Mouse (Mus musculus): ENCODE data around the gene Pstpip1. TPM values are rescaled to one million over a fixed set of nuclear protein-coding genes. Genes with fewer than 3 reads are reported as not detected.

Pstpip1 gene
- polyA plus RNA-seq, 1 experiment from 2014 or later, result 0.96 TPM

DNA sequence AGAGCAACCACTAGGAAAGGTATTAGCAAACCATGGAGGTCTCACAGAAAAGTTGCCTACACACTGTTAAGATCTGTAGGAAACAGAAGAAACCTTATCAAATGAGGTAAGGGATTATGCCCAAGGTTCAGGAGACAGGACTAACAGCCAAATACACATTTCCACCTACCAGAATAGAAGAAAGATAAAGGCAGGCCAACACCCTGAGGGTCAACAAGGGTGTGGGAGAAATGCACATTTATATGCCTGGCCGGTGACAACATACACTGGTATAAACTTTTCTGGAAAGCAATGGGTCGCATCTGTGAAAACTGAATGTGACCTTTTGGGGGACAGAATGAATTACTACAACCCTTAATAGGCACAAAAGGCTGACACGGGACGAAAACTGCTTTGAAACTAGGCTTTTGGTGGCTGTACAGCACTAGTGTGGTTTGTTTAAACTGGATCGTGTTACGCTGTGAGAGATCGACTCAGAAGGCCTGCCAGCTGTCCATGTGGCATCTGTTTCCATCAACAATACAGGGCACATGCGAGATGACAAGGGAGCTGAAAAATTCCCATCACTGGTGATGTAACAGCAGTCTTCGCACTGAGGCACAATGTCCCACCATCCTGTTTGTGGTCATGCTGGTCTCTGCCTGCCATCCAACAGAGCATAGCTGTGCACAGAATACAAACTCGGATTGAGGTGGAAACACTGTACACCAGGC lies 42.2 kb downstream of the Pstpip1 start:
- Histone ChIP-seq H3K27ac (no peak overlapping the region), H3K36me3 (peaks cover 99% of the 10 kb centered on the region), H3K4me1 (replicated peaks) (no peaks in the 10 kb centered on the region; the same call in 1 of the 2 replicates), H3K9ac (replicated peaks) (no peak overlapping the region), H3K27me3 (no peaks in the 10 kb centered on the region), H3K9me3 (no peaks in the 10 kb centered on the region), H3K4me2 (replicated peaks) (no peak overlapping the region), H3K4me3 (replicated peaks) (no peak overlapping the region)
- WGBS, result 84% methylated on average over 10 of the region's 10 CpGs
- no peak for ATAC-seq

DNA sequence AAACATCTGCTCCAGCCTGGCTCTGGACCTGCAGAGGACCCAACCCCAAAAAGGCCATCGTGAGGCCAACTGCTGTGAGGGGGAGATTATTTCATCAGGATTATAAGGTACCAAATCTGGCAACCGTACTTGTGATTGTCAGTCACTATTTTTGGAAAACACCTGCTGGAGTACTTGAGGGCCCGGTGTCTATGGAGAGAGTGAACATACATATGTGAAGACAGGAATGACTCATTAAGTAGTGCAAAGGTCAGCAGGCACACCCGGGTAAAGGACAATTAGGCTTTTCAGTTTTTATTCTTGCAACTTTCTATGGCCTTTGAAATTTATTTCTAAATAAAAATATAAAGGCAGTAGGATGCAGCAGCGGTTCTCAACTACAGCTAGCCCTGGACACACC lies 44.2 kb downstream of the Pstpip1 start:
- Histone ChIP-seq H3K4me2 (replicated peaks) (no peak overlapping the region), H3K36me3 (peaks cover 87% of the 10 kb centered on the region), H3K9me3 (no peaks in the 10 kb centered on the region), H3K27me3 (no peaks in the 10 kb centered on the region), H3K27ac (no peak overlapping the region), H3K4me3 (replicated peaks) (no peak overlapping the region), H3K4me1 (replicated peaks) (no peaks in the 10 kb centered on the region), H3K9ac (replicated peaks) (no peak overlapping the region)
- 92% methylated on average over 5 of the region's 5 CpGs for WGBS
- no peak for ATAC-seq

- no peak overlapping the region for H3K9ac ChIP-seq (replicated peaks)
- H3K36me3 ChIP-seq, result peaks cover 83% of the 10 kb centered on the region
- H3K27ac ChIP-seq, result no peak overlapping the region
- no peak overlapping the region for H3K4me2 ChIP-seq (replicated peaks)
- 97% methylated on average over 4 of the region's 4 CpGs for WGBS
- H3K4me3 ChIP-seq (replicated peaks), result no peak overlapping the region
- ATAC-seq, result no peak
- no peaks in the 10 kb centered on the region for H3K9me3 ChIP-seq
- no peaks in the 10 kb centered on the region for H3K4me1 ChIP-seq (replicated peaks)
- no peaks in the 10 kb centered on the region for H3K27me3 ChIP-seq
These were observed 44.9 kb downstream of the Pstpip1 start for GRCm38 (mm10) chr9:56134614-56135013.

DNA sequence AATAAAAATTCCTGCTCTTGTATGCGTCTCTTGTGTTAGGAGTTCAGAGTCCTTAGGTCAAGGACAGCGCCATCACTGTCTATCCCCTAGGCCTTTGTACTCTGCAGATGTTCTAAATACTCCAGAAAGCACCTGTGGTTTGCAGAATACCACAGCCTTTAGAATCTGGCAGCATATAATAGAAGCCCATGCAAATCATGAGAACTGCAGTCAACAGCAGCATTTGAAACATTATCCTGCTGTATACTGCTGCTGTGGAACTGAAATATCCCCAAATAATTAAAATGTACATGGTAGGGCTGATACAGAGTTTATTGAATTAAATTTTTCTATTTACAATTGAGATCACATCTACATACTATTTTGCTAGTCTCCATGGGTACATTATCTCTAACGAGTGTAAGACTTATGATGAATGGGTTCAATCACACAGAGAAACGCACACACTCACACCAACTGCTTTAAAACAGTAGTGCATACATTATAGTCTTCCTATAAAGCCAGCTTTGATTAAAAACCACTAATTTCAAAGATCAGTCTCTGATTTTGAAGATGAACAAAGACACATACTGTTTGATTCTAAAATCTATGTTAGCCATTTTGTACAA lies 45.9 kb downstream of the Pstpip1 start:
- H3K4me2 ChIP-seq (replicated peaks), result no peak overlapping the region
- H3K4me1 ChIP-seq (replicated peaks), result no peaks in the 10 kb centered on the region
- WGBS, result 90% methylated on average over 4 of the region's 4 CpGs
- H3K27me3 ChIP-seq, result no peaks in the 10 kb centered on the region
- no peak overlapping the region for H3K4me3 ChIP-seq (replicated peaks)
- no peaks in the 10 kb centered on the region for H3K9me3 ChIP-seq
- H3K36me3 ChIP-seq, result peaks cover 78% of the 10 kb centered on the region
- ATAC-seq, result no peak
- no peak overlapping the region for H3K27ac ChIP-seq
- no peak overlapping the region for H3K9ac ChIP-seq (replicated peaks)

- WGBS, result 85% methylated on average over 9 of the region's 9 CpGs
- Histone ChIP-seq H3K4me1 (replicated peaks) (no peaks in the 10 kb centered on the region), H3K4me3 (replicated peaks) (no peak overlapping the region), H3K27me3 (no peaks in the 10 kb centered on the region), H3K36me3 (peaks cover 67% of the 10 kb centered on the region), H3K4me2 (replicated peaks) (no peak overlapping the region), H3K27ac (no peak overlapping the region), H3K9ac (replicated peaks) (no peak overlapping the region), H3K9me3 (no peaks in the 10 kb centered on the region)
- ATAC-seq, result no peak
These were observed 52.0 kb downstream of the Pstpip1 start for GRCm38 (mm10) chr9:56141776-56142175.

GRCm38 (mm10) chr9:56144366-56145003 lies 54.7 kb downstream of the Pstpip1 start:
- Histone ChIP-seq H3K27me3 (no peaks in the 10 kb centered on the region), H3K36me3 (peaks cover 62% of the 10 kb centered on the region), H3K9me3 (no peaks in the 10 kb centered on the region), H3K4me3 (replicated peaks) (no peak overlapping the region), H3K9ac (replicated peaks) (no peak overlapping the region), H3K27ac (no peak overlapping the region), H3K4me2 (replicated peaks) (no peak overlapping the region), H3K4me1 (replicated peaks) (0 out of 2 replicates have a peak, but pooled peaks cover 5% of the 10 kb centered on the region)
- 96% methylated on average over 7 of the region's 7 CpGs for WGBS
- ATAC-seq, result no peak

DNA sequence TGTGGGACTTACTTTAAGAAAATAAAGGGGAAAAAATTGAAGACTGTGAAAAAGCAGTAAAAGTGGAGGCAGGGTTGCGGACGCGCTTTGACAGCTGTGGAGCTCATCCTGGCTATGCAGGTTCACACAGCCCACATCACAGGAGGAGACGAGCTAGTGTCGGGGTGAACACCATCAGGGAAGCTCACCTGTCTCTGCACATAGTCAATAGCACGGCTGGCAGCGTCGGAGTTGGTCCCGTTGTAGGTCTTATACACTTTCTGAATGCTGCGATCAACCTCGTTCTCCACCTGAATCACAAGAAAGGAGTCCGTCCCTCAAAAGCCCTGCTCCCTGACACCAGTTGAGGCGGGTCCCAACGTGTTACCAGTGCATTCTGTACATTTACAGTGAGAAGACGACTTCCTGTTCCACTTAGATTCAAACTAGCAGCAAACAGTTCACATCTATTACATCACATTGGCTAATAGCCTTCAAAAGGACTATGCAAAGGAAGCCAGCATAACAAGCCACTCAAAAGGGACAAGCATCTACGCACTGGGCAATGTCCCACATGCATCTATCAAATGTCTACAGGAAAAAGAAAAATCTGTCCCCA lies 56.7 kb downstream of the Pstpip1 start:
- Histone ChIP-seq H3K27ac (no peak overlapping the region), H3K4me1 (replicated peaks) (0 out of 2 replicates have a peak, but pooled peaks cover 5% of the 10 kb centered on the region), H3K4me3 (replicated peaks) (no peak overlapping the region), H3K9ac (replicated peaks) (no peak overlapping the region), H3K27me3 (no peaks in the 10 kb centered on the region), H3K9me3 (no peaks in the 10 kb centered on the region), H3K36me3 (peaks cover 53% of the 10 kb centered on the region), H3K4me2 (replicated peaks) (no peak overlapping the region)
- WGBS, result 97% methylated on average over 16 of the region's 16 CpGs
- no peak for ATAC-seq

DNA sequence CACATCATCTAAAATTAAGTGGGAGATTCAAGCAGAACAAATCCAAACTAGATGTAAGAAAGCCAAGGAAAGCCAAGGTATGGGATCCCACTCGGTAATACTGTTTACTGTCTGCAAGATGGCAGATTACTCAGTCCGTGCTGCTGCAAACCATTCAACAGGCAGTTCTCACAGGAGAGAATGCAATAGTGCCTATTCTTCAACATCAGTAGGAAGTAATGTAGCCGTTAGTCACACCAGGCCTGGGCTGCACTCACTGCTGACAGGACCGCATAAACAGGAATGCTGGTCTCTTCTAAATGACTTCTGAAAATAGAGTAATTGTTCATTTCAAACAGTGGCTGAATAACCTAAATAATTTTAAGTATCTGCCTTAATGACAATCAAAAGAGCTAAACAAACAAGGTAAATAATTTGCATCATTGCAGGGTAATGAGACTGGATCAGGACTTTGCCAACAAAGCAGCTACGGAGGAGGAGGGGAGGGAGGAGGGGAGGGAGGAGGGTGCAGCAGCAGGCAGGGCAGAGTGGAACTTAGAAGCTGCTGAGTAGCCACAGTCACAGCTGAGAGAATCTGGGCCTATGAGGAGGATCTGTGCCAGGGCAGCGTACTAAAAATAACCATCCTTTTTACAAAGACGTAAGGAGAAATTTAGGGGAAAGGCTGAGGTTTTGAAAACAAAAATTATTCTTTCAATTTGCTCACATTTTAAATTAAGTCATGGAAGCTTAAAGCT lies 62.2 kb downstream of the Pstpip1 start:
- 59% methylated on average over 7 of the region's 7 CpGs for WGBS
- peak overlapping the region; percentile 44; the same call in 1 of the 2 replicates for H3K27ac ChIP-seq
- no peak overlapping the region for H3K4me2 ChIP-seq (replicated peaks)
- peaks cover 10% of the 10 kb centered on the region for H3K36me3 ChIP-seq
- H3K9ac ChIP-seq (replicated peaks), result no peak overlapping the region
- peaks cover 25% of the 10 kb centered on the region for H3K4me1 ChIP-seq (replicated peaks)
- H3K9me3 ChIP-seq, result no peaks in the 10 kb centered on the region
- no peak for ATAC-seq
- H3K27me3 ChIP-seq, result no peaks in the 10 kb centered on the region
- no peak overlapping the region for H3K4me3 ChIP-seq (replicated peaks)

- no peaks in the 10 kb centered on the region for H3K9me3 ChIP-seq
- H3K4me2 ChIP-seq (replicated peaks), result no peak overlapping the region
- no peak for ATAC-seq
- no peak overlapping the region for H3K27ac ChIP-seq
- H3K4me1 ChIP-seq (replicated peaks), result peaks cover 25% of the 10 kb centered on the region
- H3K27me3 ChIP-seq, result no peaks in the 10 kb centered on the region
- WGBS, result 87% methylated on average over 4 of the region's 4 CpGs
- no peak overlapping the region for H3K9ac ChIP-seq (replicated peaks)
- H3K36me3 ChIP-seq, result peaks cover 5% of the 10 kb centered on the region
- H3K4me3 ChIP-seq (replicated peaks), result no peak overlapping the region
These were observed 62.8 kb downstream of the Pstpip1 start for GRCm38 (mm10) chr9:56152482-56153007.

- WGBS, result 93% methylated on average over 5 of the region's 5 CpGs
- Histone ChIP-seq H3K4me3 (replicated peaks) (no peak overlapping the region), H3K9ac (replicated peaks) (no peak overlapping the region), H3K36me3 (peaks cover 4% of the 10 kb centered on the region; the same call in 1 of the 2 replicates), H3K4me2 (replicated peaks) (no peak overlapping the region), H3K4me1 (replicated peaks) (peaks cover 37% of the 10 kb centered on the region), H3K27ac (no peak overlapping the region), H3K9me3 (no peaks in the 10 kb centered on the region), H3K27me3 (no peaks in the 10 kb centered on the region)
- ATAC-seq, result no peak
These were observed 64.8 kb downstream of the Pstpip1 start for GRCm38 (mm10) chr9:56154572-56154971.

DNA sequence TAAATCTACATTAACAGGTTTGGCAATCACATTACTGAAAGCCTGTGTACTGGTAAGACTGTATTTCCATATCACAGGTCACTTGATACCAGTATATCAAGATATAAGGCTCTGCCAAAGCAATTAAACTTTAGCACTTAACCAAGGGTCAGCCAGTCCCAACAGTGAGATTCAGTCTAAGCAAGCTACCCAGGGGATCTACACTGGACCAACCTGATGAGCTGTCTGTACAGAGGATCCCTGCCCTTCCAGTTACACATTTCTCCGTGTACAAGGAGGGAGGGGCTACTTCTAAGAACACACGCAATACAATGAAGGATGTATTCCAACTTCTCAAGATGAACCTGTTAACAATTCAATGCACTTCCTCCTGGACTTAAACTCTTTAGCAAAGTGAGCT lies 68.3 kb downstream of the Pstpip1 start:
- Histone ChIP-seq H3K4me2 (replicated peaks) (0 out of 2 replicates have a peak overlapping the region, but pooled peaks have one; percentile 11), H3K9ac (replicated peaks) (no peak overlapping the region)
- WGBS, result 75% methylated on average over 2 of the region's 2 CpGs

More for the DNA sequence above, 68.3 kb downstream of the Pstpip1 start:
- Histone ChIP-seq H3K9me3 (no peaks in the 10 kb centered on the region), H3K27ac (no peak overlapping the region), H3K27me3 (no peaks in the 10 kb centered on the region), H3K4me1 (replicated peaks) (peaks cover 39% of the 10 kb centered on the region), H3K4me3 (replicated peaks) (no peak overlapping the region), H3K36me3 (no peaks in the 10 kb centered on the region)
- ATAC-seq, result no peak

All from midbrain, embryonic 13.5 days (tissue).